Mouse (Mus musculus) layer of hippocampus, postnatal 36 days (tissue): ENCODE data around the gene Slc5a5. TPM values are rescaled to one million over a fixed set of nuclear protein-coding genes. Genes with fewer than 3 reads are reported as not detected.

Experiments
- DNase-seq, 2 experiments: peaks; one replicate each; pipeline ENCODE4 v3.0.0; 2022
- total RNA-seq, 2 experiments: library from RNA; stranded (reverse); gene quantifications; 2 replicates each; pipeline ENCODE4 v1.2.3; 2021

The Slc5a5 gene
- total RNA-seq, 2 experiments from 2014 or later = 8.1 to 8.9 TPM

- DNase-seq = no peak
These were observed 13.1 kb downstream of the Slc5a5 start for GRCm38 (mm10) chr8:70879500-70879899.

GRCm38 (mm10) chr8:70878178-70878577 is 14.4 kb downstream of the Slc5a5 start:
- DNase-seq = no peak

- no peak for DNase-seq
These were observed 16.2 kb downstream of the Slc5a5 start for GRCm38 (mm10) chr8:70876382-70876781.

- no peak for DNase-seq
These were observed 18.1 kb downstream of the Slc5a5 start for GRCm38 (mm10) chr8:70874441-70874840.

GRCm38 (mm10) chr8:70873364-70873985 is 19.1 kb downstream of the Slc5a5 start, which contains the start of gene Ccdc124:
Gene Ccdc124 (minus strand): TSS chr8:70873935.
- DNase-seq = peak; percentile 95 to 96

GRCm38 (mm10) chr8:70872643-70873363 is 19.8 kb downstream of the Slc5a5 start:
- no peak for DNase-seq

GRCm38 (mm10) chr8:70871195-70871807 is 21.3 kb downstream of the Slc5a5 start:
- no peak for DNase-seq

- peak; percentile 66 to 71 for DNase-seq
These were observed 22.9 kb downstream of the Slc5a5 start for GRCm38 (mm10) chr8:70869601-70870041.

GRCm38 (mm10) chr8:70869199-70869571 is 23.4 kb downstream of the Slc5a5 start:
- no peak for DNase-seq

GRCm38 (mm10) chr8:70868559-70869198 is 23.9 kb downstream of the Slc5a5 start:
- DNase-seq = no peak

- no peak for DNase-seq
These were observed 26.0 kb downstream of the Slc5a5 start for GRCm38 (mm10) chr8:70866566-70866965.

- DNase-seq = no peak
These were observed 26.5 kb downstream of the Slc5a5 start for GRCm38 (mm10) chr8:70866001-70866520.

- DNase-seq = peak; percentile 99
These were observed 27.1 kb downstream of the Slc5a5 start for GRCm38 (mm10) chr8:70865350-70866000.

GRCm38 (mm10) chr8:70864712-70865221 is 27.8 kb downstream of the Slc5a5 start:
- peak; percentile 40 to 42 for DNase-seq

GRCm38 (mm10) chr8:70863956-70864711 is 28.4 kb downstream of the Slc5a5 start:
- DNase-seq = no peak

GRCm38 (mm10) chr8:70862824-70863641 is 29.5 kb downstream of the Slc5a5 start, which contains the start of gene Kcnn1:
Gene Kcnn1 (minus strand): TSS chr8:70863258.
- no peak for DNase-seq

- no peak for DNase-seq
These were observed 35.0 kb downstream of the Slc5a5 start for GRCm38 (mm10) chr8:70857516-70857915.

GRCm38 (mm10) chr8:70856541-70857197 is 35.9 kb downstream of the Slc5a5 start:
- DNase-seq = peak; percentile 74 to 79

- no peak for DNase-seq
These were observed 36.5 kb downstream of the Slc5a5 start for GRCm38 (mm10) chr8:70856028-70856427.

GRCm38 (mm10) chr8:70853863-70854262 is 38.7 kb downstream of the Slc5a5 start:
- no peak for DNase-seq
